Mouse (Mus musculus) embryonic fibroblast, embryonic 13.5 days (primary cell): ENCODE results near the gene Cgn. TPM values are rescaled to one million over a fixed set of nuclear protein-coding genes. Genes with fewer than 3 reads are reported as not detected.

Source experiments
- H3K27ac ChIP-seq: 2 replicates; pipeline ENCODE4 v1.5.1; 2012; ENCODE audit warnings: low read length, control low read depth, inconsistent platforms; ENCODE audit not compliant: insufficient read depth
- H3K4me1 ChIP-seq: 2 replicates; pipeline ENCODE4 v1.6.1; 2011; ENCODE audit warnings: low read length; ENCODE audit not compliant: control insufficient read depth, insufficient read depth
- H3K4me3 ChIP-seq: 2 replicates; pipeline ENCODE4 v1.5.1; 2011; ENCODE audit warnings: mild to moderate bottlenecking, control low read depth, low read length; ENCODE audit not compliant: insufficient read depth
- CTCF ChIP-seq: IDR thresholded peaks from 2 replicates; pipeline ENCODE4 v1.5.1; 2011; ENCODE audit warnings: mild to moderate bottlenecking, control low read depth, low read length, moderate library complexity, borderline replicate concordance; ENCODE audit not compliant: insufficient read depth
- POLR2A ChIP-seq: IDR thresholded peaks from 2 replicates; pipeline ENCODE4 v1.6.1; 2011; ENCODE audit warnings: low read depth, mild to moderate bottlenecking, control low read depth, low read length, moderate library complexity
- polyA plus RNA-seq: library from polyadenylated mRNA; stranded (reverse); fragments of >200 nt; gene quantifications from 2 replicates; pipeline ENCODE4 v1.2.4, GENCODE M21; 2011; ENCODE audit warnings: low read depth; ENCODE audit not compliant: missing spikeins, insufficient read length

The Cgn gene
- polyA plus RNA-seq, 1 experiment: not detected

GRCm38 (mm10) chr3:94794359-94794758, 8.1 kb upstream of the Cgn start:
- TF ChIP-seq POLR2A (no peak), CTCF (no peak)
- no peak overlapping the region for H3K4me3 ChIP-seq
- no peaks in the 10 kb centered on the region for H3K4me1 ChIP-seq

GRCm38 (mm10) chr3:94793672-94794071, 7.4 kb upstream of the Cgn start:
- no peak overlapping the region for H3K27ac ChIP-seq
- TF ChIP-seq CTCF (no peak), POLR2A (no peak)
- no peak overlapping the region for H3K4me3 ChIP-seq
- no peaks in the 10 kb centered on the region for H3K4me1 ChIP-seq

More at GRCm38 (mm10) chr3:94794359-94794758, 8.1 kb upstream of the Cgn start:
- H3K27ac ChIP-seq: no peak overlapping the region

- no peak overlapping the region for H3K4me3 ChIP-seq
- TF ChIP-seq POLR2A (no peak), CTCF (no peak)
- H3K4me1 ChIP-seq: no peaks in the 10 kb centered on the region
- H3K27ac ChIP-seq: no peak overlapping the region
These were observed 6.0 kb upstream of the Cgn start for GRCm38 (mm10) chr3:94792258-94792657.

- Histone ChIP-seq H3K27ac (no peak overlapping the region), H3K4me3 (no peak overlapping the region), H3K4me1 (no peaks in the 10 kb centered on the region)
- no peak for TF ChIP-seq POLR2A
- TF ChIP-seq CTCF: no peak
These were observed 3.2 kb upstream of the Cgn start for GRCm38 (mm10) chr3:94789516-94789915.

GRCm38 (mm10) chr3:94789071-94789470, 2.8 kb upstream of the Cgn start:
- Histone ChIP-seq H3K27ac (no peak overlapping the region), H3K4me3 (no peak overlapping the region), H3K4me1 (no peaks in the 10 kb centered on the region)
- no peak for TF ChIP-seq CTCF
- no peak for TF ChIP-seq POLR2A

GRCm38 (mm10) chr3:94787122-94787780, 959 bp upstream of the Cgn start:
- peak overlapping the region; percentile 12; the same call in 1 of the 2 replicates for H3K4me3 ChIP-seq
- no peaks in the 10 kb centered on the region for H3K4me1 ChIP-seq
- H3K27ac ChIP-seq: no peak overlapping the region
- TF ChIP-seq CTCF (no peak), POLR2A (no peak)

GRCm38 (mm10) chr3:94785958-94786357, 334 bp downstream of the Cgn start:
- Histone ChIP-seq H3K27ac (no peak overlapping the region), H3K4me3 (peak overlapping the region; percentile 62)

GRCm38 (mm10) chr3:94784171-94784701, 2.1 kb downstream of the Cgn start:
- no peak overlapping the region for H3K4me3 ChIP-seq
- H3K27ac ChIP-seq: no peak overlapping the region
- no peak for TF ChIP-seq POLR2A
- no peak for TF ChIP-seq CTCF

More at GRCm38 (mm10) chr3:94785958-94786357, 334 bp downstream of the Cgn start:
- peaks cover 6% of the 10 kb centered on the region for H3K4me1 ChIP-seq
- TF ChIP-seq POLR2A (no peak), CTCF (no peak)

GRCm38 (mm10) chr3:94783462-94783931, 2.8 kb downstream of the Cgn start:
- Histone ChIP-seq H3K4me1 (peaks cover 8% of the 10 kb centered on the region), H3K27ac (no peak overlapping the region), H3K4me3 (no peak overlapping the region)
- TF ChIP-seq CTCF (no peak), POLR2A (no peak)

More at GRCm38 (mm10) chr3:94784171-94784701, 2.1 kb downstream of the Cgn start:
- H3K4me1 ChIP-seq: peaks cover 8% of the 10 kb centered on the region

- peaks cover 8% of the 10 kb centered on the region for H3K4me1 ChIP-seq
- no peak overlapping the region for H3K4me3 ChIP-seq
- H3K27ac ChIP-seq: no peak overlapping the region
- no peak for TF ChIP-seq CTCF
These were observed 3.4 kb downstream of the Cgn start for GRCm38 (mm10) chr3:94782936-94783335.
